Mouse (Mus musculus) forebrain, embryonic 10.5 days (tissue): ENCODE data around the gene Fam53b. TPM values are rescaled to one million over a fixed set of nuclear protein-coding genes. Genes with fewer than 3 reads are reported as not detected.
A peak's percentile ranks its signal among the peaks of the same experiment; 100 is the strongest.

Experiments used
- DNase-seq: peaks from one replicate; pipeline ENCODE4 v3.0.0-alpha.2; 2017; ENCODE audit warnings: low spot score; ENCODE audit errors: extremely low spot score
- H3K27ac ChIP-seq: fragments of 300-500 bp; sonication (generic); 2 replicates; pipeline ENCODE4 v1.5.1; 2016; ENCODE audit warnings: mild to moderate bottlenecking
- H3K27me3 ChIP-seq: fragments of 300-500 bp; sonication (generic); 2 replicates; pipeline ENCODE4 v1.6.1; 2016; ENCODE audit warnings: mild to moderate bottlenecking; ENCODE audit not compliant: poor library complexity, severe bottlenecking
- H3K36me3 ChIP-seq: fragments of 300-500 bp; sonication (generic); replicated peaks from 2 replicates; pipeline ENCODE4 v1.6.1; 2016; ENCODE audit warnings: mild to moderate bottlenecking, moderate library complexity
- H3K4me1 ChIP-seq: fragments of 300-500 bp; sonication (generic); 2 replicates; pipeline ENCODE4 v1.6.1; 2016
- H3K4me3 ChIP-seq: fragments of 300-500 bp; sonication (generic); 2 replicates; pipeline ENCODE4 v1.5.1; 2016; ENCODE audit warnings: mild to moderate bottlenecking, moderate library complexity
- H3K9me3 ChIP-seq: fragments of 300-500 bp; sonication (generic); 2 replicates; pipeline ENCODE4 v1.6.1; 2016; ENCODE audit warnings: mild to moderate bottlenecking, moderate library complexity
- WGBS: fragments of 180-500 bp; shearing (Covaris S2); methylation state at CpG from one replicate; pipeline ENCODE4 v1.1.7; 2016; 5-methylcytosine and 5-hydroxymethylcytosine counted together
- polyA plus RNA-seq: library from polyadenylated mRNA; unstranded; fragments of >200 nt; fragmentation: Nextera tagmentation; extraction: Ambion mirVana; gene quantifications from 2 replicates; pipeline ENCODE4 v1.2.1, GENCODE M21; 2016

Gene Fam53b
- polyA plus RNA-seq, 1 experiment from 2014 or later, result 39.4 TPM

GRCm38 (mm10) chr7:132753518-132754388 lies 59.9 kb downstream of the Fam53b start:
- H3K36me3 ChIP-seq, result peaks cover 83% of the 10 kb centered on the region
- DNase-seq, result no peak
- no peaks in the 10 kb centered on the region for H3K27me3 ChIP-seq
- WGBS, result 75% methylated on average over 4 of the region's 4 CpGs
- H3K4me3 ChIP-seq, result no peak overlapping the region
- H3K4me1 ChIP-seq, result peaks cover 18% of the 10 kb centered on the region
- H3K9me3 ChIP-seq, result no peaks in the 10 kb centered on the region
- H3K27ac ChIP-seq, result peak overlapping the region; percentile 17

GRCm38 (mm10) chr7:132751716-132752115 lies 62.0 kb downstream of the Fam53b start:
- no peak for DNase-seq
- WGBS, result 92% methylated on average over 2 of the region's 2 CpGs

GRCm38 (mm10) chr7:132749504-132749903 lies 64.2 kb downstream of the Fam53b start:
- Histone ChIP-seq H3K4me3 (no peak overlapping the region), H3K9me3 (no peaks in the 10 kb centered on the region), H3K36me3 (peaks cover 83% of the 10 kb centered on the region), H3K27ac (0 out of 2 replicates have a peak overlapping the region, but pooled peaks have one; percentile 3), H3K4me1 (peaks cover 11% of the 10 kb centered on the region), H3K27me3 (no peaks in the 10 kb centered on the region)
- DNase-seq, result no peak
- 93% methylated on average over 11 of the region's 11 CpGs for WGBS

More at GRCm38 (mm10) chr7:132751716-132752115, 62.0 kb downstream of the Fam53b start:
- Histone ChIP-seq H3K4me3 (no peak overlapping the region), H3K27ac (no peak overlapping the region), H3K9me3 (no peaks in the 10 kb centered on the region), H3K4me1 (peaks cover 18% of the 10 kb centered on the region), H3K27me3 (no peaks in the 10 kb centered on the region), H3K36me3 (peaks cover 82% of the 10 kb centered on the region)

- peaks cover 73% of the 10 kb centered on the region for H3K36me3 ChIP-seq
- WGBS, result 90% methylated on average over 3 of the region's 3 CpGs
- no peak overlapping the region for H3K4me3 ChIP-seq
- no peaks in the 10 kb centered on the region for H3K4me1 ChIP-seq
- H3K27ac ChIP-seq, result no peak overlapping the region
- H3K9me3 ChIP-seq, result no peaks in the 10 kb centered on the region
- no peak for DNase-seq
- H3K27me3 ChIP-seq, result no peaks in the 10 kb centered on the region
These were observed 65.5 kb downstream of the Fam53b start for GRCm38 (mm10) chr7:132748076-132748769.

- no peak overlapping the region for H3K27ac ChIP-seq
- 92% methylated on average over 6 of the region's 6 CpGs for WGBS
- H3K36me3 ChIP-seq, result peaks cover 73% of the 10 kb centered on the region
- no peak for DNase-seq
- H3K4me3 ChIP-seq, result no peak overlapping the region
- H3K27me3 ChIP-seq, result no peaks in the 10 kb centered on the region
- no peaks in the 10 kb centered on the region for H3K9me3 ChIP-seq
- H3K4me1 ChIP-seq, result no peaks in the 10 kb centered on the region
These were observed 66.6 kb downstream of the Fam53b start for GRCm38 (mm10) chr7:132747096-132747495.

GRCm38 (mm10) chr7:132742912-132743311 lies 70.8 kb downstream of the Fam53b start:
- Histone ChIP-seq H3K36me3 (peaks cover 79% of the 10 kb centered on the region), H3K9me3 (no peaks in the 10 kb centered on the region), H3K4me1 (no peaks in the 10 kb centered on the region), H3K4me3 (no peak overlapping the region), H3K27ac (no peak overlapping the region), H3K27me3 (no peaks in the 10 kb centered on the region)
- 85% methylated on average over 5 of the region's 5 CpGs for WGBS
- DNase-seq, result no peak

GRCm38 (mm10) chr7:132739829-132740228 lies 73.9 kb downstream of the Fam53b start:
- Histone ChIP-seq H3K36me3 (peaks cover 70% of the 10 kb centered on the region), H3K9me3 (no peaks in the 10 kb centered on the region), H3K4me3 (no peak overlapping the region), H3K27ac (no peak overlapping the region), H3K27me3 (peaks cover 6% of the 10 kb centered on the region), H3K4me1 (peaks cover 21% of the 10 kb centered on the region)
- 92% methylated on average over 6 of the region's 6 CpGs for WGBS
- DNase-seq, result no peak

GRCm38 (mm10) chr7:132738844-132739243 lies 74.8 kb downstream of the Fam53b start:
- Histone ChIP-seq H3K4me3 (no peak overlapping the region), H3K4me1 (peaks cover 31% of the 10 kb centered on the region), H3K36me3 (peaks cover 76% of the 10 kb centered on the region), H3K27me3 (peaks cover 16% of the 10 kb centered on the region), H3K9me3 (no peaks in the 10 kb centered on the region), H3K27ac (no peak overlapping the region)
- DNase-seq, result no peak
- 94% methylated on average over 6 of the region's 6 CpGs for whole genome bisulfite sequencing

GRCm38 (mm10) chr7:132736099-132736862 lies 77.4 kb downstream of the Fam53b start:
- Histone ChIP-seq H3K27me3 (peaks cover 18% of the 10 kb centered on the region), H3K36me3 (peaks cover 57% of the 10 kb centered on the region), H3K4me3 (no peak overlapping the region), H3K9me3 (no peaks in the 10 kb centered on the region), H3K4me1 (peaks cover 57% of the 10 kb centered on the region), H3K27ac (peak overlapping the region; percentile 80)
- peak; percentile 49 for DNase-seq
- WGBS, result 61% methylated on average over 17 of the region's 17 CpGs

GRCm38 (mm10) chr7:132735145-132735544 lies 78.5 kb downstream of the Fam53b start:
- peak overlapping the region; percentile 80 for H3K27ac ChIP-seq
- H3K4me1 ChIP-seq, result peaks cover 68% of the 10 kb centered on the region
- no peak overlapping the region for H3K4me3 ChIP-seq
- peaks cover 47% of the 10 kb centered on the region for H3K36me3 ChIP-seq
- H3K27me3 ChIP-seq, result peaks cover 22% of the 10 kb centered on the region
- 63% methylated on average over 5 of the region's 5 CpGs for WGBS
- DNase-seq, result no peak
- H3K9me3 ChIP-seq, result no peaks in the 10 kb centered on the region

GRCm38 (mm10) chr7:132734222-132734621 lies 79.5 kb downstream of the Fam53b start:
- Histone ChIP-seq H3K9me3 (no peaks in the 10 kb centered on the region), H3K4me1 (peaks cover 77% of the 10 kb centered on the region), H3K27me3 (peaks cover 31% of the 10 kb centered on the region), H3K27ac (peak overlapping the region; percentile 80), H3K36me3 (peaks cover 47% of the 10 kb centered on the region), H3K4me3 (no peak overlapping the region)
- 86% methylated on average over 9 of the region's 9 CpGs for WGBS
- DNase-seq, result no peak

- no peak for DNase-seq
- 54% methylated on average over 6 of the region's 6 CpGs for WGBS
- peaks cover 84% of the 10 kb centered on the region for H3K4me1 ChIP-seq
- H3K9me3 ChIP-seq, result no peaks in the 10 kb centered on the region
- peak overlapping the region; percentile 80 for H3K27ac ChIP-seq
- no peak overlapping the region for H3K4me3 ChIP-seq
- H3K36me3 ChIP-seq, result peaks cover 44% of the 10 kb centered on the region
- peaks cover 38% of the 10 kb centered on the region for H3K27me3 ChIP-seq
These were observed 80.2 kb downstream of the Fam53b start for GRCm38 (mm10) chr7:132733521-132733920.
